Mouse (Mus musculus) lung, adult 2 months (tissue): ENCODE data around the gene Zfp819.

ENCODE experiments used
- CTCF ChIP-seq: fragments of 200-500 bp; IDR thresholded peaks from 2 replicates; pipeline ENCODE4 v1.5.1; 2011; ENCODE audit warnings: mild to moderate bottlenecking, low read length, control low read depth; ENCODE audit not compliant: insufficient read depth
- POLR2A ChIP-seq: fragments of 200-500 bp; IDR thresholded peaks from 2 replicates; pipeline ENCODE4 v1.6.1; 2011; ENCODE audit warnings: low read depth, mild to moderate bottlenecking, control low read depth, low read length, borderline replicate concordance; ENCODE audit errors: extremely low read depth

DNA sequence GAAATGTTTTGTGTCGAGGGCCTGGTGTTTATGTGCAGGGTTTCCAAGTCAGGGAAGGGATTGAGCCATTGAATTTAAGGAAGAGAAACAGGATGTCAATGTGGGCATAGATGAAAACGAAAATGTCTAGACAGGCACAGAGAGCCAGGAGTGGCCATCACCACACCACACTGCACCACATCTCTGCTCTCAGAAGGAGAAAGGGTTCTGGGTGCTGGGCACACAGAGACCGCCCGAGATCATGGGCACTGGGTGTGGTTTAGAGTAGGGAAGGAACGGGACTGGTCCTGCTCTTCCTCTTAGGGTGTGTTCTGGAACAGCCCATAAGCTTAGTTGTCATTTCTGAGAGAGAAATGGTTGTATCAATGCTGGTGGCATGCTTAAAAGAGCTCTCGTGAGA, 43.7 kb upstream of the Zfp819 start:
- TF ChIP-seq POLR2A (no peak), CTCF (no peak)
